Mouse (Mus musculus): ENCODE results near the gene Uhrf1bp1. TPM values are rescaled to one million over a fixed set of nuclear protein-coding genes. Genes with fewer than 3 reads are reported as not detected.

The Uhrf1bp1 gene
- total RNA-seq, 2 experiments from 2014 or later: 16.1 to 20.3 TPM

GRCm38 (mm10) chr17:27946371-27946770 is 90.1 kb downstream of the Uhrf1bp1 start:
- no peak for DNase-seq (ENCODE audit: low spot score in 2 of 2)

- no peak for DNase-seq (ENCODE audit: low spot score in 2 of 2)
Measured at GRCm38 (mm10) chr17:27947155-27947554, 90.9 kb downstream of the Uhrf1bp1 start.

Other genes starting within 250 kb of the Uhrf1bp1 start
- gene Nudt3, start 232.9 kb upstream of the Uhrf1bp1 start, total RNA-seq (2021): 100 to 1,000 TPM; 487 to 502 TPM
- not detected for gene RPS10-NUDT3, start 221.2 kb upstream of the Uhrf1bp1 start, total RNA-seq (2021)
- gene Rps10, start 219.8 kb upstream of the Uhrf1bp1 start, total RNA-seq (2021): 100 to 1,000 TPM; 413 to 460 TPM
- gene Pacsin1, start 200.9 kb upstream of the Uhrf1bp1 start, total RNA-seq (2021): 100 to 1,000 TPM; 270 to 280 TPM
- under 1 TPM; 0.25 to 0.26 TPM for gene Spdef, start 127.5 kb upstream of the Uhrf1bp1 start, total RNA-seq (2021)
- 100 to 1,000 TPM; 121 to 130 TPM for gene D17Wsu92e, start 35.8 kb upstream of the Uhrf1bp1 start, total RNA-seq (2021)
- gene Snrpc, start 18.3 kb upstream of the Uhrf1bp1 start, total RNA-seq (2021): 10 to 100 TPM; 65.3 to 70.2 TPM
- 10 to 100 TPM; 38.0 to 39.5 TPM for gene Anks1, start 52.9 kb downstream of the Uhrf1bp1 start, total RNA-seq (2021)
- gene Taf11, start 53.4 kb downstream of the Uhrf1bp1 start, total RNA-seq (2021): 10 to 100 TPM; 29.7 to 35.7 TPM
- 1 to 10 TPM in 1 of 2 experiments, under 1 TPM in 1; 0.86 to 1.3 TPM for gene Tcp11, start 224.2 kb downstream of the Uhrf1bp1 start, total RNA-seq (2021)